Mouse (Mus musculus) midbrain, embryonic 11.5 days (tissue): ENCODE measurements around the gene Eif3f. TPM values are rescaled to one million over a fixed set of nuclear protein-coding genes. Genes with fewer than 3 reads are reported as not detected.

Experiments
- ATAC-seq: fragments of 200-750 bp; cut with Nextera tagmentation; 2 replicates; pipeline ENCODE4 v1.8.0; 2017; ENCODE audit warnings: moderate TSS enrichment, moderate library complexity; ENCODE audit not compliant: low FRiP score
- DNase-seq: peaks from one replicate; pipeline ENCODE4 v3.0.0; 2015; ENCODE audit warnings: low spot score; ENCODE audit errors: missing footprints
- H3K27ac ChIP-seq: fragments of 300-500 bp; sonication (generic); 2 replicates; pipeline ENCODE4 v1.5.1; 2014; ENCODE audit warnings: low read depth, low read length
- H3K27me3 ChIP-seq: fragments of 300-500 bp; sonication (generic); 2 replicates; pipeline ENCODE4 v1.6.1; 2014; ENCODE audit warnings: mild to moderate bottlenecking, low read length, moderate library complexity, mixed read lengths; ENCODE audit not compliant: control insufficient read depth, insufficient read depth
- H3K36me3 ChIP-seq: fragments of 300-500 bp; sonication (generic); 2 replicates; pipeline ENCODE4 v1.6.1; 2014; ENCODE audit warnings: mild to moderate bottlenecking, low read length, moderate library complexity, mixed read lengths; ENCODE audit not compliant: control insufficient read depth, insufficient read depth
- H3K4me1 ChIP-seq: fragments of 300-500 bp; sonication (generic); 2 replicates; pipeline ENCODE4 v1.6.1; 2014; ENCODE audit warnings: low read length; ENCODE audit not compliant: control insufficient read depth, insufficient read depth
- H3K4me2 ChIP-seq: fragments of 300-500 bp; sonication (generic); 2 replicates; pipeline ENCODE4 v1.6.1; 2014; ENCODE audit warnings: mild to moderate bottlenecking, moderate library complexity
- H3K4me3 ChIP-seq: fragments of 300-500 bp; sonication (generic); 2 replicates; pipeline ENCODE4 v1.5.1; 2014; ENCODE audit warnings: low read depth, low read length
- H3K9ac ChIP-seq: fragments of 300-500 bp; sonication (generic); 2 replicates; pipeline ENCODE4 v1.6.1; 2014; ENCODE audit warnings: low read length
- H3K9me3 ChIP-seq: fragments of 300-500 bp; sonication (generic); 2 replicates; pipeline ENCODE4 v1.6.1; 2016; ENCODE audit warnings: low read length; ENCODE audit not compliant: control insufficient read depth
- WGBS: fragments of 180-500 bp; shearing (Covaris S2); extraction: QIAGEN DNeasy Blood & Tissue Kit; methylation state at CpG from one replicate; pipeline ENCODE4 v1.1.7; 2014; 5-methylcytosine and 5-hydroxymethylcytosine counted together
- polyA plus RNA-seq: library from polyadenylated mRNA; unstranded; fragments of >200 nt; fragmentation: Nextera tagmentation; extraction: Ambion mirVana; gene quantifications from 2 replicates; pipeline ENCODE4 v1.2.1, GENCODE M21; 2014

The Eif3f gene
- polyA plus RNA-seq = 73.0 and 85.0 TPM in 2 replicates

GRCm38 (mm10) chr7:108933794-108934731 is at the start of gene Eif3f:
Eif3f (plus strand) TSS chr7:108934417.
- DNase-seq (peak; percentile 99), ATAC-seq (peak; percentile 97)
- peak within 1 kb of the TSS; percentile 99 for H3K4me3 ChIP-seq
- no peaks in the 10 kb centered on the region for H3K9me3 ChIP-seq
- H3K36me3 ChIP-seq = peaks cover 12% of the 10 kb centered on the region
- 0 out of 2 replicates have a peak within 1 kb of the TSS, but pooled peaks have one; percentile 44 for H3K27ac ChIP-seq
- H3K27me3 ChIP-seq = no peaks in the 10 kb centered on the region
- 2% methylated on average over 50 of the region's 50 CpGs for WGBS
- H3K4me1 ChIP-seq = peaks cover 7% of the 10 kb centered on the region
- H3K9ac ChIP-seq = peak within 1 kb of the TSS; percentile 97
- peak within 1 kb of the TSS; percentile 84 for H3K4me2 ChIP-seq

GRCm38 (mm10) chr7:108884906-108885305 is 49.3 kb upstream of the Eif3f start, which contains the start of gene Olfr518:
Olfr518 (minus strand) TSS chr7:108885006.
- Histone ChIP-seq H3K27me3 (no peaks in the 10 kb centered on the region), H3K9me3 (no peaks in the 10 kb centered on the region), H3K4me3 (no peak within 1 kb of the TSS), H3K36me3 (no peaks in the 10 kb centered on the region), H3K9ac (no peak within 1 kb of the TSS), H3K4me1 (no peaks in the 10 kb centered on the region), H3K27ac (no peak within 1 kb of the TSS), H3K4me2 (no peak within 1 kb of the TSS)
- DNase-seq (no peak), ATAC-seq (no peak)
- 87% methylated on average over 4 of the region's 4 CpGs for WGBS

GRCm38 (mm10) chr7:108894320-108894719 is 39.9 kb upstream of the Eif3f start, which contains the start of gene Olfr519:
Olfr519 (minus strand) TSS chr7:108894420.
- H3K27ac ChIP-seq = no peak within 1 kb of the TSS
- H3K9me3 ChIP-seq = no peaks in the 10 kb centered on the region
- no peak within 1 kb of the TSS for H3K4me3 ChIP-seq
- no peak within 1 kb of the TSS for H3K9ac ChIP-seq
- 78% methylated on average over 5 of the region's 5 CpGs for whole genome bisulfite sequencing
- ATAC-seq (no peak), DNase-seq (no peak)
- H3K4me2 ChIP-seq = no peak within 1 kb of the TSS
- no peaks in the 10 kb centered on the region for H3K27me3 ChIP-seq
- no peaks in the 10 kb centered on the region for H3K4me1 ChIP-seq
- H3K36me3 ChIP-seq = no peaks in the 10 kb centered on the region

GRCm38 (mm10) chr7:108903969-108904368 is 30.2 kb upstream of the Eif3f start:
- no peaks in the 10 kb centered on the region for H3K27me3 ChIP-seq
- H3K4me2 ChIP-seq = no peak overlapping the region
- no peak overlapping the region for H3K27ac ChIP-seq
- H3K4me1 ChIP-seq = no peaks in the 10 kb centered on the region
- no peak overlapping the region for H3K9ac ChIP-seq
- ATAC-seq (no peak), DNase-seq (no peak)
- no peaks in the 10 kb centered on the region for H3K36me3 ChIP-seq
- 78% methylated on average over 2 of the region's 2 CpGs for WGBS
- H3K4me3 ChIP-seq = no peak overlapping the region
- no peaks in the 10 kb centered on the region for H3K9me3 ChIP-seq

GRCm38 (mm10) chr7:108927043-108927442 is 7.2 kb upstream of the Eif3f start:
- no peak overlapping the region for H3K27ac ChIP-seq
- no peak overlapping the region for H3K4me2 ChIP-seq
- H3K4me1 ChIP-seq = no peaks in the 10 kb centered on the region
- no peak overlapping the region for H3K9ac ChIP-seq
- DNase-seq (no peak), ATAC-seq (no peak)
- 75% methylated on average over 4 of the region's 4 CpGs for WGBS
- H3K9me3 ChIP-seq = no peaks in the 10 kb centered on the region
- H3K4me3 ChIP-seq = no peak overlapping the region
- no peaks in the 10 kb centered on the region for H3K27me3 ChIP-seq
- H3K36me3 ChIP-seq = no peaks in the 10 kb centered on the region

GRCm38 (mm10) chr7:108928280-108929188 is 5.7 kb upstream of the Eif3f start:
- DNase-seq (no peak), ATAC-seq (no peak)
- no peak overlapping the region for H3K9ac ChIP-seq
- no peak overlapping the region for H3K4me2 ChIP-seq
- H3K4me3 ChIP-seq = no peak overlapping the region
- WGBS = 80% methylated on average over 11 of the region's 11 CpGs
- no peaks in the 10 kb centered on the region for H3K4me1 ChIP-seq
- no peaks in the 10 kb centered on the region for H3K9me3 ChIP-seq
- no peak overlapping the region for H3K27ac ChIP-seq
- H3K36me3 ChIP-seq = no peaks in the 10 kb centered on the region
- no peaks in the 10 kb centered on the region for H3K27me3 ChIP-seq

GRCm38 (mm10) chr7:108929726-108930393 is 4.4 kb upstream of the Eif3f start, which contains the start of gene Nlrp10:
Nlrp10 (minus strand) TSS chr7:108930178.
- 83% methylated on average over 6 of the region's 6 CpGs for WGBS
- Histone ChIP-seq H3K27me3 (no peaks in the 10 kb centered on the region), H3K36me3 (no peaks in the 10 kb centered on the region), H3K4me3 (no peak within 1 kb of the TSS), H3K9me3 (no peaks in the 10 kb centered on the region), H3K9ac (no peak within 1 kb of the TSS), H3K4me1 (no peaks in the 10 kb centered on the region; the same call in 1 of the 2 replicates), H3K27ac (no peak within 1 kb of the TSS), H3K4me2 (no peak within 1 kb of the TSS)
- no peak for DNase-seq
- ATAC-seq = no peak

GRCm38 (mm10) chr7:108934836-108935235 is 619 bp downstream of the Eif3f start:
- H3K36me3 ChIP-seq = peaks cover 17% of the 10 kb centered on the region

More at GRCm38 (mm10) chr7:108934836-108935235, 619 bp downstream of the Eif3f start:
- Histone ChIP-seq H3K4me1 (peaks cover 7% of the 10 kb centered on the region), H3K4me3 (peak overlapping the region; percentile 99), H3K9me3 (no peaks in the 10 kb centered on the region), H3K27ac (no peak overlapping the region), H3K27me3 (no peaks in the 10 kb centered on the region), H3K4me2 (peak overlapping the region; percentile 84), H3K9ac (peak overlapping the region; percentile 97)
- DNase-seq (no peak), ATAC-seq (0 out of 2 replicates have a peak, but pooled peaks have one; percentile 2)
- WGBS = 12% methylated on average over 8 of the region's 8 CpGs
